Comparison of ENCODE assay signal across 26 mouse cellular contexts in the genomic region with DNA sequence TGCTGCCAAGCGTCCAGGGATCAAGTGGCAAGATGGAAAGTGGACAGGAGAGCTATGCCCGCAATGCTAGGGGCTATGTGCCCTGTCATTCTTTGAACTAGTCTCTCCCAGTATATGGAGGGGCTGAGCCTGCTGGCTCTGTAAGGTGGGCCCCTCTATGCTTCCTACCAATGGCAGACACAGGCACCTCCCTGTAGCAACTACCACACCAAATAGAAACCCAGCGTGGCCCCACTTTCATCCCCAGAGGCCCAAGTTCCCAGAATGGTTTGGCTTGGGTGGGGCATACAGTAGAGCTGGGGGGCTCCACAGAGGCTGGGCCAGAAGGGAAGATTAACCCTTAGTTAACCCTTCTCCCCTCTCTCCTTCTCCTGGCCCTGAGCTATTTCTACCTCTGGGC. TPM values are rescaled to one million over a fixed set of nuclear protein-coding genes. Genes with fewer than 3 reads are reported as not detected.
DNase-seq lines count a peak whose midpoint lies in the region; ATAC-seq and TF ChIP-seq lines count a peak whose summit lies in the region.
"Had no signal": no experiment of that assay in that cellular context is flagged by ENCODE, and none has a peak within 500 bp of the region (broad histone marks: within the 10 kb centered on the region; RNA-seq: fewer than 3 reads in every experiment).

No protein-coding gene starts in this region.

- peak overlapping the region; percentile 24; the same call in 1 of the 2 replicates for H3K9ac ChIP-seq in heart, embryonic 13.5 days
- H3K9ac ChIP-seq in liver, embryonic 14.5 days (replicated peaks): peak overlapping the region; percentile 97
- H3K9ac ChIP-seq: embryonic facial prominence, embryonic 12.5 days; intestine, embryonic 15.5 days had no signal

- intact Hi-C loops in heart, postnatal 25 days (cut with DNase I): no loop called here

- TF ChIP-seq EP300 in liver, embryonic 14.5 days (IDR thresholded peaks at IDR 0.05; ENCODE audit: low read depth): no peak

- no peak overlapping the region for H3K4me3 ChIP-seq in heart, embryonic 13.5 days
- peak overlapping the region; percentile 95; the same call in 1 of the 2 replicates for H3K4me3 ChIP-seq in G1E (ENCODE audit: low read depth, low read length)
- H3K4me3 ChIP-seq in limb, embryonic 10.5 days: no peak overlapping the region
- H3K4me3 ChIP-seq in liver, embryonic 14.5 days (ENCODE audit: insufficient read depth in 1 of 2, low read depth in 2 of 2, low read length in 2 of 2): peak overlapping the region; percentile 87 to 91
- H3K4me3 ChIP-seq: embryonic facial prominence, embryonic 12.5 days; intestine, embryonic 15.5 days; layer of hippocampus, adult 2 months had no signal

- TF ChIP-seq CTCF in G1E (IDR thresholded peaks at IDR 0.05; ENCODE audit: low read depth, low read length): no peak
- no peak for TF ChIP-seq CTCF in liver, embryonic 14.5 days (IDR thresholded peaks at IDR 0.05; ENCODE audit: low read depth)

- ATAC-seq in heart, embryonic 13.5 days (ENCODE audit: extremely low read depth, insufficient number of reproducible peaks, low FRiP score, low TSS enrichment): no peak
- 0 out of 2 replicates have a peak, but pooled peaks have one; percentile 11 for ATAC-seq in G1E (ENCODE audit: extremely low read depth, insufficient number of reproducible peaks, low FRiP score, poor library complexity, severe bottlenecking)
- peak; percentile 46 for ATAC-seq in liver, embryonic 14.5 days (ENCODE audit: insufficient read depth)
- ATAC-seq: activated CD4-positive, CD25-positive, alpha-beta regulatory T cell, adult 4 months; CD4-positive, CD25-positive, alpha-beta regulatory T cell, adult 4 months; forebrain, embryonic 16.5 days; hindbrain, postnatal 0 days; intestine, embryonic 15.5 days had no signal

- no peak for DNase-seq in heart, postnatal 25 days (ENCODE audit: low spot score)
- DNase-seq in G1E (ENCODE audit: low spot score): peak; percentile 52
- no peak for DNase-seq in limb, embryonic 10.5 days (ENCODE audit: low spot score)
- peak in 1 of 3 experiments; percentile 43 for DNase-seq in liver, embryonic 14.5 days (ENCODE audit: low read depth in 3 of 3, low spot score in 3 of 3)
- DNase-seq in embryo, embryonic 10 days (ENCODE audit: low spot score): no peak
- DNase-seq in left cerebral cortex, adult 18-20 months (ENCODE audit: low spot score in 2 of 2): no peak
- no peak for DNase-seq in cerebellum, adult 9-10 months
- DNase-seq: adrenal gland, adult 2 months; adrenal gland, postnatal 36 days; cerebellum, adult 8-10 months; cerebellum, postnatal 36 days; embryo, embryonic 11 days; heart, postnatal 10 days; kidney, adult 2 months; kidney, postnatal 36 days; lung, postnatal 36 days; midbrain, embryonic 14.5 days; thymus, adult 2 months had no signal

- H3K27me3 ChIP-seq in heart, embryonic 13.5 days (replicated peaks): no peaks in the 10 kb centered on the region
- no peaks in the 10 kb centered on the region for H3K27me3 ChIP-seq in G1E (ENCODE audit: insufficient read depth, low read length)
- no peaks in the 10 kb centered on the region for H3K27me3 ChIP-seq in limb, embryonic 10.5 days (ENCODE audit: low read depth, poor library complexity, severe bottlenecking)
- H3K27me3 ChIP-seq in liver, embryonic 14.5 days (ENCODE audit: control insufficient read depth, insufficient read depth, low read length): no peaks in the 10 kb centered on the region
- H3K27me3 ChIP-seq: embryonic facial prominence, embryonic 12.5 days; intestine, embryonic 15.5 days had no signal

- H3K4me2 ChIP-seq in heart, embryonic 13.5 days: peak overlapping the region; percentile 18; the same call in 1 of the 2 replicates
- peak overlapping the region; percentile 89 for H3K4me2 ChIP-seq in liver, embryonic 14.5 days (ENCODE audit: low read depth)
- H3K4me2 ChIP-seq: embryonic facial prominence, embryonic 12.5 days; intestine, embryonic 15.5 days had no signal

- H3K9me3 ChIP-seq in heart, embryonic 13.5 days: no peaks in the 10 kb centered on the region
- H3K9me3 ChIP-seq in G1E (replicated peaks): no peaks in the 10 kb centered on the region
- no peaks in the 10 kb centered on the region for H3K9me3 ChIP-seq in limb, embryonic 10.5 days (replicated peaks)
- H3K9me3 ChIP-seq in liver, embryonic 14.5 days (ENCODE audit: control insufficient read depth, low read length): no peaks in the 10 kb centered on the region
- H3K9me3 ChIP-seq: embryonic facial prominence, embryonic 12.5 days; intestine, embryonic 15.5 days had no signal

- H3K36me3 ChIP-seq in heart, embryonic 13.5 days: no peaks in the 10 kb centered on the region
- peaks cover 57% of the 10 kb centered on the region for H3K36me3 ChIP-seq in G1E (replicated peaks)
- H3K36me3 ChIP-seq in limb, embryonic 10.5 days: peaks cover 6% of the 10 kb centered on the region; the same call in 1 of the 2 replicates
- peaks cover 16% of the 10 kb centered on the region for H3K36me3 ChIP-seq in liver, embryonic 14.5 days (replicated peaks; ENCODE audit: control insufficient read depth, insufficient read depth, low read depth)
- H3K36me3 ChIP-seq: embryonic facial prominence, embryonic 12.5 days; intestine, embryonic 15.5 days had no signal

- H3K27ac ChIP-seq in heart, embryonic 13.5 days (replicated peaks): no peak overlapping the region
- peak overlapping the region; percentile 30; the same call in 1 of the 2 replicates for H3K27ac ChIP-seq in limb, embryonic 10.5 days
- peak overlapping the region; percentile 82 for H3K27ac ChIP-seq in liver, embryonic 14.5 days
- H3K27ac ChIP-seq: embryonic facial prominence, embryonic 12.5 days; hindbrain, postnatal 0 days; intestine, embryonic 15.5 days; layer of hippocampus, adult 2 months had no signal

- peaks cover 48% of the 10 kb centered on the region for H3K4me1 ChIP-seq in heart, embryonic 13.5 days
- H3K4me1 ChIP-seq in G1E (ENCODE audit: insufficient read depth, low read depth, low read length): peaks cover 69% of the 10 kb centered on the region
- peaks cover 70% of the 10 kb centered on the region for H3K4me1 ChIP-seq in limb, embryonic 10.5 days
- H3K4me1 ChIP-seq in liver, embryonic 14.5 days (replicated peaks; ENCODE audit: control insufficient read depth in 2 of 2, insufficient read depth in 2 of 2, low read length in 1 of 2): peaks cover 51 to 61% of the 10 kb centered on the region in 2 experiments

- WGBS in heart, embryonic 13.5 days: 72% methylated on average over 3 of the region's 3 CpGs
- 85% methylated on average over 3 of the region's 3 CpGs for WGBS in limb, embryonic 10.5 days
- 27% methylated on average over 3 of the region's 3 CpGs for WGBS in liver, embryonic 14.5 days (ENCODE audit: insufficient replicate concordance)

RNA-seq across cellular contexts. Expression of gene Relt, which starts 2.8 kb away (rescaled TPM):
- 2.9 and 3.7 TPM in 2 replicates for polyA plus RNA-seq in heart, embryonic 13.5 days (2015; fragmentation: Nextera tagmentation; extraction: Ambion mirVana)
- 1 to 10 TPM; 2.4 to 3.0 TPM for total RNA-seq in heart, postnatal 25 days (2021)
- total RNA-seq in G1E (2014; fragmentation: Nextera tagmentation): 15.4 and 21.5 TPM in 2 replicates
- total RNA-seq in G1E (2017): 25.5 and 39.1 TPM in 2 replicates
- 75.6 and 75.9 TPM in 2 replicates for polyA plus RNA-seq in G1E (2012)
- polyA plus RNA-seq in limb, embryonic 10.5 days (2016; fragmentation: Nextera tagmentation; extraction: Ambion mirVana): 5.9 and 7.9 TPM in 2 replicates
- 12.2 and 17.2 TPM in 2 replicates for polyA plus RNA-seq in liver, embryonic 14.5 days (2012; rRNA removed)
- 11.7 and 14.7 TPM in 2 replicates for polyA plus RNA-seq in liver, embryonic 14.5 days (2014; fragmentation: Nextera tagmentation; extraction: Ambion mirVana)
- 10 to 100 TPM; 13.2 to 21.8 TPM for total RNA-seq in left cerebral cortex, adult 18-20 months (2021)

Comparison
In these comparisons a context has a peak if more than half of its experiments do, and no peak if none do; other contexts are left out.
1. H3K4me3 ChIP-seq: peak in G1E (single experiment) and liver, embryonic 14.5 days (2 of 2); none in heart, embryonic 13.5 days (single experiment) and limb, embryonic 10.5 days (single experiment).